Mouse (Mus musculus) c-Kit-positive CD71-positive TER-119-positive erythroid progenitor cells, embryonic 14.5 days (primary cell): ENCODE results near the gene Pcx.

Experiments
- DNase-seq: peaks from one replicate; pipeline ENCODE4 v3.0.0-alpha.2; 2013; ENCODE audit warnings: low spot score

Gene Pcx

GRCm38 (mm10) chr19:4496535-4497262, 13.6 kb upstream of the Pcx start:
- no peak for DNase-seq

- peak; percentile 70 for DNase-seq
Observed at GRCm38 (mm10) chr19:4497263-4497973, 12.9 kb upstream of the Pcx start.

- no peak for DNase-seq
Observed at GRCm38 (mm10) chr19:4498062-4498933, 12.0 kb upstream of the Pcx start, which contains the start of gene 2010003K11Rik. 2010003K11Rik (minus strand) TSS chr19:4498583.

GRCm38 (mm10) chr19:4502701-4503100, 7.6 kb upstream of the Pcx start:
- no peak for DNase-seq

GRCm38 (mm10) chr19:4504830-4505229, 5.4 kb upstream of the Pcx start:
- DNase-seq, result no peak

- DNase-seq, result no peak
Observed at GRCm38 (mm10) chr19:4507746-4508145, 2.5 kb upstream of the Pcx start.

GRCm38 (mm10) chr19:4511116-4511841, 1.0 kb downstream of the Pcx start:
- no peak for DNase-seq

GRCm38 (mm10) chr19:4513236-4513858, 3.1 kb downstream of the Pcx start:
- no peak for DNase-seq

- DNase-seq, result no peak
Observed at GRCm38 (mm10) chr19:4515746-4516145, 5.5 kb downstream of the Pcx start.

GRCm38 (mm10) chr19:4516288-4516687, 6.0 kb downstream of the Pcx start:
- DNase-seq, result no peak

- DNase-seq, result no peak
Observed at GRCm38 (mm10) chr19:4517483-4517882, 7.2 kb downstream of the Pcx start.

GRCm38 (mm10) chr19:4521426-4522050, 11.3 kb downstream of the Pcx start:
- no peak for DNase-seq

- DNase-seq, result no peak
Observed at GRCm38 (mm10) chr19:4534646-4535045, 24.4 kb downstream of the Pcx start.

GRCm38 (mm10) chr19:4535922-4536321, 25.6 kb downstream of the Pcx start:
- DNase-seq, result no peak

- DNase-seq, result no peak
Observed at GRCm38 (mm10) chr19:4536606-4537005, 26.3 kb downstream of the Pcx start.

GRCm38 (mm10) chr19:4540263-4540662, 30.0 kb downstream of the Pcx start:
- no peak for DNase-seq

GRCm38 (mm10) chr19:4540992-4541391, 30.7 kb downstream of the Pcx start:
- DNase-seq, result no peak

GRCm38 (mm10) chr19:4542081-4542480, 31.8 kb downstream of the Pcx start:
- DNase-seq, result no peak

- DNase-seq, result no peak
Observed at GRCm38 (mm10) chr19:4545091-4545490, 34.8 kb downstream of the Pcx start.

GRCm38 (mm10) chr19:4545841-4546240, 35.6 kb downstream of the Pcx start:
- DNase-seq, result no peak

GRCm38 (mm10) chr19:4547801-4548200, 37.5 kb downstream of the Pcx start:
- DNase-seq, result no peak
